Mouse (Mus musculus) brain, embryonic 18.5 days (tissue): Measurements from ENCODE around the gene Iqce.

Source experiments
- DNase-seq: peaks from one replicate; pipeline ENCODE4 v3.0.0-alpha.2; 2012; ENCODE audit warnings: low read depth, low spot score

Gene Iqce

DNA sequence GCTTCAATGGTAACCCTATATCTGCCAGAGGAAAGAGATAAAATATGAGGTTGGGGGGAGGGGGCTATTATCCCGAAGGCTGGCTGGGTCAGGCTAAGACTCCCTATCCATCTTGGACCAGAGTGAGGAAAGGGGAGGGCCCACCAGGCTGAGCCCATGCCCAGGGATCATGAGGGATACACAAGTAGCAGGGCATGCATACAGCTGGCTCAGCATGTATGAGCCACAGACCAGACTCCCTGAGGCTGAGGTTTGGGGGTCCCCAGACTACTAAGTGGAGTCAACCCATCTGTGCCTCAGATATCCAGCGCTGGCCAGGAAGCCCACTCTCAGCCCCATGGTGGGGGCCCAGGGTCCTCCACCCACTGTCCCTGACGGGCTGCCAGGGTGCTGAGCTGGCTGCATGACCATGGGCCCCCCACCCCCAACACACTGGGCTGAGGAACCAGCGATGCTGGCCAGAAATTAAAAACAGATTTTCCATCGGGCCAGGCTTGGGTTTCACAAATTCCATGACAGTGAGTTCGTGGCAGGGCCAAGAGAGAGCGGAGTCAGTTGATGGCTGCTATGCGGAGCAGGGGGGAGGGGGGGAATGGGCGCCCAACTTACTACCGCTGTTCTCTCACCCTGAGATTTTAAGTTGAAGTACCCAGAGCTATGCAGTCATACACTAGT lies 60.8 kb downstream of the Iqce start:
- DNase-seq = no peak

DNA sequence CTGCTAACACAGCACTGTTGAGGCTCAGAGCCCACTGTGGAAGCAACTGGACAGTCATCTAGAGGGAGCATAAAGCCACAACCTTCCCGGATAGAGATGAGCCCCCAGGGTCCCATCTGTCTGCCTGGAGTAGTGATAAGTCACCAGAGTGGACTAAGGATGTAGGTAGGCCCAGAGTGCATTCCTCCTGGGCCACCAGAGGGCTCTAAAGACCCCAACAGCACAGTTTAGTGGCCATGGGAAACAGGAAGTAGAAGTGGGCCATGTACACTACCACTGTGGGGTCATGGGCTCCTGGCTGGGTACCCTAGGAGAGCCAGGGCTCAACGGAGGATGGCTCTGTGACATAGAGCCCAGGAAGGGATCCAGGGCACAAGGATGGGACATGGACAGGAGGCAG lies 61.4 kb downstream of the Iqce start:
- no peak for DNase-seq

DNA sequence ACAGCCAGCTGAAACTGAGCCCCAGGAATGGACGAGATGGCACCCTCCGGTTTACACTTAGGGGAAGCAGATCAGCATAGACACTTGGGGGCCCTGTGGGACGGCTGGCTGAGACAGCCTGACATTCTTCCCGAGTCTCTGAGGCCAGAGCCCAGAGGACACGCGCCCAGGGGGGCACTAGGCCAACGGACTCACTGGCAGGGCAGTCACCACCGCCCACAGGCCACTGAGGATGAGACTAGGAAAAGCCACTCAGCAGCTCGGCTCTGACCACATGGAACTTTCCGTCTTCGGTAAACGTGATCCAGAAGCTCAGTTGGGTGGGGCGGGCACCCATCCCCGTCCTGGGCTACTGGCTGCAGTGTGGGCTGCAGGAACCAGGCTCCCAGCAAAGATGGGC lies 62.3 kb downstream of the Iqce start:
- DNase-seq = no peak

DNA sequence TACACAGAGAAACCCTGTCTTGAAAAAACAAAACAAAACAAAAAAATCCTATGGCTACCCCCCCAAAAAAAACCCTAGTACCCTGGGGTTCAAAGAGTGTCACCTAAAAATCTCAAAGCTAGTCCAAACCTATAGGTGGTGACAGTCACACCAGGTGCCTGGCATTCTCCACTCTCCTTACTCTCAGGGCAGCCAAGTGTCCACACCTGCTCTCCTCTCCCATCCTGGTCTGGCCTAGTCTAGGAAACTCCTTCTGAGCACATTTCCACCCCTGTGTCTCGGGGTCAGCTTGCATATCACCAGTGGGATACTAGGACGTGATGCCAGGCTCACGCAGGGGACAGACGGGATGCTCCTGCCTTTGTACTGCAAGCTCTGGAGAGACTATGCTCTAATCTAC lies 62.9 kb downstream of the Iqce start:
- DNase-seq = no peak

DNA sequence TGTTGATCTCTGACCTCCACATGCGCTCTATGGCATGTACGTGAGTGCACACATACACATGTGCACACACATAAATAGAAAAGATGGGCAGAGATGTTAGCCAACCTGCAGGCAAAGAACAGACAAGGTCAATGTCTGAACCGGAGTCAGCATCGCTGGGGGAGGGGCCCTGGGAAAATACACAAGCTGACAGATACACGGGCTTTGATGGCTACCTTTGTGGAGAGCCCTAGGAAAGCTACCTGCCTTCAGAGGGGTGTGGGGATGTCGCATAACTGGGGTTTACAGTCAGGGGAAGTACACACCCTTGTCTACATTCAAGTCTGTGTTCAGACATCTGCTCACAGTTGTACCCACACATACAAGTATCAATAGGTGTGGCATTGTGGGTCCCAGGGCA lies 63.7 kb downstream of the Iqce start:
- no peak for DNase-seq

DNA sequence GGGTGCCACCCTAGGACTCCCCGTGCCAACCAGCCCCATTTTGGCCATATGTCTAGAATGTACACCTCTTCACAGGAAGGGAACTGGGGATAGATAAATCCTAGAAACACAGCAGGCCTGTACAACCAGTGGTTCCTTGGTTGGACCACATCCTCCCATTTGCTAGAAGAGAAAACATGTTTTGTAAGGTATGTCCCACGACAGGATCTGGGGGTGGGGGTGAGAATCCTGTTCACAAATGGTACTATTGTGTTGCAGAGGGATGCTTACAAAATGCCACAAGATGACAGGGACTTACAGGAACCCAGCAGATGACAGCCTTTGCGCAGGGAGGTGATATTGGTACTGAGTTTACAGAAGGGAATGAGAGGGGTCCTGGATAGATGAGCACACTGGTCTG lies 64.2 kb downstream of the Iqce start:
- no peak for DNase-seq

DNA sequence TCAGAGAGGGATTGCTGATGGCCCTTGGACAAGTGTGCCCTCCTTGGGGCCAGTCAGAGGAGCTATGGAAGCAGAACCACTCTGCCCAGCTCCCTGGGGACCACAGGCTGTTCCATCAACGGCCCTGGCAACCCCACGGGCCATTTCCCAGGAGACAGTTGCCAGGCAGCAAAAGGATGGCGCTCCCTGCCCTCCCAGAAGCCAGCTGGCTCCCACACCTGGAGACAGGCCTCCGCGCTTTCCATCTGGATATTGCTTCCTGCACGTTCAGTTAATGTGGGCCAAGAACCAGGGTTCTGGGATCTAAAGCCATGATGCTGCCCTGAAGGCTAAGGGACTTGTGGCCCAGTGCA lies 65.1 kb downstream of the Iqce start:
- no peak for DNase-seq

DNA sequence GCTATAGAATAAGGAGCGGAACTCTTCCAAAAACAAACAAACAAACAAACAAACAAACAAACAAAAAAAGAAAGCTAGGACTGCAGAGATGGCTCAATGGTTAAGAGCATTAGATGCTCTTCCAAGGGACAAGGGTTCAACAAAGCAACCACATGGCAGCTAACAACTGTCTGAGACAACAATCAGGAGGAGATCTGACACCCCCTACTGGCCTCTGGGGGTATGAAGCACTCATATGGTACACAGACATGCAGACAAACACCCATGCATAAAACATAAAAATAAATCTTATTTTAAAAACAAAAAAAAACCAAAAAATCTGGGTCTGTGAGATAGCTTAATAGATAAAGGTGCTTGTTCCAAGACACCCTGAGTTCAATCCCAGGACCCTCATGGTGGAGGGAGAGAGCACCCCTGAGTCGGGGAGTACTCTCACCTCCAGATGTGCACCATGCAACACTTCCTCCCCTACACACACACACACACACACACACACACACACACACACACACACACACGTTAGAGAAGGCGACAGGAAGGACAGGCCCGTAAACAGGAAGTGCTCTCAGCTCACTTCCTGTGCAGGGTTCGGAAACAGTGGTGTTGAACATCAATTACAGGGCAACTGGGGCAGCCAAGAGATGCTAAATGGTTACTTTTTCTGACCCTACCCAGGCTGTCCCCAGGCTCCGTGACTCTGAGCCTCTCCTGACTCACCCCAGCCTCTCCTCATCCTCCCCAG lies 65.7 kb downstream of the Iqce start:
- no peak for DNase-seq

DNA sequence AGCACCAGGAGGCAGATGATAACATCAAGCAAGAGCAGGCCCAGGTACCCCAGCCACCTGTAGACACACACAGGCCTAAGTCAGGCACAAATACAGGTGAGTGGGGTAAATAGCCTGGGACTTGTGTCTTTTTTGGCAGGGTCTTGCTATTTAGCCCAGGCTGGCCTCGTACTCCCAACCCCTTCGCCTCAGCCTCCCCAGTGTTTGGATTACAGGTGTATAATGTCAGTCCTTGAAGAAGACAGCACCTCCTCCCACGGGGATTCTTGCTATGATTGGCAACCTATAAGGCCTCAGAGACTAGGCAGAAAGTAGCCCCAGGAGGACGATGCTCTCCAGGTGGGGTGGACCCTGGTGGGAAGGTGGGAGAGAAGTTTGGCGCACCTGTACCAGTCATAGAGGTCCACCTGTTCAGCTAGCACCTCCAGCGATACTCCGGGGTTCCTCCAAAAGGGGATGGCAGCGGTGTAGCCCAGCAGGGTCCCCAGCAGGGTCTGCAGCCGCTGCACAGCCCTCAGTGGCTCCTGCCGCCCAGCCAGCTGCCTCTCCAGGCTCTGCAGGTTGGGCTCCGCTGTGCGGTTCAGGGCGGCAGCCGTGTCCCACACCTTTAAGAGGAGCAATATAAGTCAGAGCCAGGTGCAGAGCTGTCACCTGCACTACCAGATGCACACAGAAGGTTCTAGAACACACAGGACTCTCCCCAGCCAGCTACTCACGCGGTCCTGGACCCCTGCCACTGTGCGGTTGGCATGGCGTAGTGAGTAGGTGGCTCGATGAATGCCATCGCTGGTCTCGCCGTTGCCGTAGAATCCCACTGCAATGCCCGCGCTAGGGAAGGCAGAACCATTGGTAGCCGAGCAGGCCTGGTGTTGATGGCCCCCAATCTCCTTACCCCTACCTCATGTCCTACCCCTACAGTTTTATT lies 67.1 kb downstream of the Iqce start:
- DNase-seq = no peak

DNA sequence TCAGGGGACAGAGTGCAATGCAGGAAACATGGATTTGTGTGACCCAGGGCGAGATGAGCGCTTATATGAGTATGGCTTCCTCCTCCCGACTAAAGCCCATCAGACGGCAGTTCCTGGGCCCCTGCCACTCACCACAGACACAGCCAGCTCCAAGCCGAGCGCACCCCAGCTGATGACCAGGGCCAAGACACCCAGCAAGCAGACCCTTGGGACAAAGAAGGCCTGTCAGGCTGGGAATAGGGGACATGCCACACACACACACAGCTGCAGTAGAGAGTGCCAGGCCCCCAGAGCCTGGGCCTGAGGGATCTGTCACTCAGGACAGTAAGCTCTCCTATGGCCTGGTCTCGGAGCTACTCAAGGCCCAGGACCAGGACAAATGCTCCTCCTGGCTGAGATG lies 68.7 kb downstream of the Iqce start:
- DNase-seq = no peak

DNA sequence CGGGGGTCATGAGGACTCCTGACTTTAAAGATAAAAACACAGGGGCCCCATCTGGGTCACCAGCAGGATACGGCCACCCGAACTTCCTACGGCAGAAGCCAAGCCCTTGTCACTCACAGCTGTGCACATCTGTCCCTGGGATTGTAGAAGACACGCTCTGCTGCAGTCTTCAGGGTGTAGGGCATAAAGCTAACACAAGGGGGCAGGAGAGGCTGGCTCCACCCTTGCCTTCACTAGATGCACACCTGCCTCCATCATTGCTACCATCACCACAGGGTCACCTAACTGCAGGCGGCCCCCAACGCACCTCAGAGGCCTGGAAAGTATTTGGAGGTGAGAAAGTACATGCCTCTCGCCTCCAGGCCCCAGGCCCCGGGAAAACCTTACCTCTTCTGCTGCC lies 73.2 kb downstream of the Iqce start:
- DNase-seq = no peak

DNA sequence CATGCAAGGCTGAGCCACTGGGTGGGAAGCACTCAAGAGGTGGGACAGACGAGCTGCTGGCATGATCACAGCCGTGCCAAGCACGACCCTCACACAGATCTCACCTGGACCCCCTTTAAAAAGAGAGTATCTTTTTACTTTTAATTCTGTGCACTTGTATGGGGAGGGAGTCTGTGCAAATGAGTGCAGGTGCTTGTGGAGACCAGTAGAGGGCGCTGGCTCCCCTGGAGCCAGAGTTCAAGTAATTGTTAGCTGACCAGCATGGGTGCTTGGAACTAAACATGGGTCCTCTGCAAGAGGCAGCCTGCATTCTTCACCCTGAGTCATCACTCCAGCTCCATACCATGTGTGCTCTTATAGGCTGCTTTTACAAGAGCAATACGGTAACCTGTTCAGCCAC lies 74.6 kb downstream of the Iqce start:
- no peak for DNase-seq

DNA sequence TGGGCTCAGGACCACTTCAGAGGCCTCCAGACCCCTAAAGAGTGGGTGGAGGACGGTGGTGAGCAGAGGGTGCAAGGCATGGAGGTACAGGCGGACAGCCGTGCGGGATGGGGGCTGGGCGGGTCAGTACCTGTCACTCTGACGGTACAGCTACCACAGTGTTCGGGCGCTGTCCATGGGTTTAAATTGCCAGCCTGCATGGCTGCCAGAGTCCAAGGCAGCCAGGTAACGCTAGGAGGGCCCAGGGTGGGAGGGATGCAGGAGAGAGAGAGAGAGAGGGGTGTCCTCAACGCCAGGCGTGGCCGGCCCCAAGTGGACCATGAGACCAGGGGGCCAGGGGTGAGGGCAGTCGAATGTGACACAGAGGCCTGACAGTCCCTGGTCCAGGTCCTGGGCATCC lies 77.2 kb downstream of the Iqce start:
- DNase-seq = no peak

DNA sequence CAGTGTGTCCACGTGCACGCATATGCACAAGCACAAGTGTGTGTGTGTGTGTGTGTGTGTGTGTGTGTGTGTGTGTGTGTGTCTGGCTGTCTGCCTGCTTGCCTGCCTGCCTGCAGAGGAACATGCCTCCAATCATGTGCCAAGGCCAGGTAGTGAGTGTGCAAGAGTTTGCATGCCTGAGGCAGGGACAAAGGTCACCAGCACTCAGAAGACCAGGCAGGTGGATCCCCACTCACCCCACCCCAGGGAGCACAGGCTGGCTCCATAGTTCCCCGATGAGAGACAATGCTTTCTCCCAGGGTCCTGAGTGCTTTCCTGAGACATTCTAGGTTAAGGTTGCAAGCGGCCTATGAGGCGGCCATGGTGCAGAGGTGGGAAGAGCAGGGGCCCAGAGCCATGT lies 77.9 kb downstream of the Iqce start:
- no peak for DNase-seq

DNA sequence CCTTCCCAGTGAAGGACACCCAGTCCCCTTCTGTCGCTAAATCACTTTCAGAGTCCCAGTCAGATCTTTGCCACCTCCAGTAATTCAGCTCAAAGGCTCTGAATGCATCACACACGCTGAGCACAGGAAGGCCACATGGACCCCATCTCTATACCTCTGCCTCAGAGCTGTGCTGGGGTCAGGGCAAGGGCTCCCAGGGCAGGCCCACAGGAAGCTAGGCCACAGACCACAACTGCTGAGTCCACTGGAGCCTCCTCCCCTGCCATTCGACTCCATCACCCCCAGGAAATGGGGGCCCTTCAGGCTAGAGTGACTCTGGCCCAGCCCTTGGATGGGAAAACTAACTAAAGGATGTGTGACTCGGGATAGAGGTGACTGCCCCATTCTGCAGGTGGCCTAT lies 78.4 kb downstream of the Iqce start:
- no peak for DNase-seq

DNA sequence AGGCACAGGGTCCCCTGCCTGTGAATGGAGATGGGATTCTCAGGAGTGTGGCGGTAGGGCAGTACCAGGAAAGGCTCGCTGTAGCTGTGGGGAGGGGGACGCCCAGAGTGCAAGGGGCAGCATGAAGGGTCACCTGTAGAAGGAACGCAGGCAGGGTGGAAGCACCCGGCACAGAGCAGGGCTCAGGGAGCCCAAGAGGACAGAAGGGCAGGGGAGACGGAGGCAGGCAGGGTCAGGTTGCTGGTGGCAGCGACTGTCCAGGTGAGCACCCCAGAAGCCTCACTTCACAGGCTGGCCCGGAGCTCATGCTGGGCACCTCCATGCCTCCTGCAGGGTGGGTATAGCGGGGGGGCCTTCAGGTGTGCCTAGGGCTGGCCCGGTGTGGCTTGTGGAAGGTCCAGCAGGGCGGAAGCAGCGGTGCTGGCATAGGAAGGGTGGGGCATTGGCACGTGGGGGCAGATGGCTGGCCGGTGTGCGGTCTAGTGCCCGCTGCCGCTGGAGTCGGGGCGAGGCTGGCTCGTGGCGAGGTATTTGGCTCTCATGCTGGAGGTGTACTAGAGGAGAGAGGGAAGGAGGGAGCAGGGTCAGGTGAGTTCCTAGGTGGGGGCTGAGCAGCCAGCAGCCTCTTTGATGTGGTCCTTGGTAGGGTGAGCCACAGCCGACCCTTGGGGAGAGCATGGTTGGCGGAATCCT lies 79.1 kb downstream of the Iqce start:
- no peak for DNase-seq

DNA sequence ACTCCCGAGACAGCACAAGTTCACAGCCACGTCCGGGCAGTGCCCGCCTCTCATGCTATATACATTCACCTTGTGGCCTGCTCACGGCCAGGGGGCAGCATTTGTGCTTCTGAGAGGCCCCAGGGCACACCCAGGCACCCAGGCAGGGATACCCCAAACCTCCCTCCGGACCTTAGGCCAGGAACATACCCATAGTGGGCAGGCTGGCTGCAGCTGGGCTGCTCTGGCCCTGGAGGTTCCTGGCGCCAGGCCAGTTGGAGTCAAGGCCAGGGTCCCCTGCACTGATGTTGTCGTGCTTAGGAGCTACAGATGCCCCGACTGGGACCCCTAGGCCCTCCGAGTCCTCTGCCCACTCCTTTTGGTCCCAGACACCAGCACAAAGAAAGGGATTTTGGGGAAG lies 80.7 kb downstream of the Iqce start:
- no peak for DNase-seq

DNA sequence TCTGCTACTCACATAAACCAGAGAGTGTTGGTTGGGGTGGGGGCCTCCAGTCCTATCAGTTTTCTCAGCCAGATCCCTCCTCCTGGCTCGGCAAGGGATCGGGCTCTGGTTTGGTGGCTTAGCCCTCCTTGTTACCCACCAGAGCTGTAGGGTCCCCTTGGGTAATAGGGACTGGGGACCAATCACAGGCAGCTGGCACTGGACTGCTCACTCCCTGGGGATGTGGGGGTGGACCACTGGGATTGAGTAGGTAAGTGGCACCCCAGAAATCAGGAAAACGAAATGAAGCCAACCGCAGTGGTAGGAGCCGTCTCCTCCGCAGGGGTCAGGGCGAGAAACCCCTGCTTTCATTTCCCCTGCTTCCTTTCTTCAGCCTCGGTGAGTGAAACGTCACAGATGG lies 81.1 kb downstream of the Iqce start:
- DNase-seq = no peak

DNA sequence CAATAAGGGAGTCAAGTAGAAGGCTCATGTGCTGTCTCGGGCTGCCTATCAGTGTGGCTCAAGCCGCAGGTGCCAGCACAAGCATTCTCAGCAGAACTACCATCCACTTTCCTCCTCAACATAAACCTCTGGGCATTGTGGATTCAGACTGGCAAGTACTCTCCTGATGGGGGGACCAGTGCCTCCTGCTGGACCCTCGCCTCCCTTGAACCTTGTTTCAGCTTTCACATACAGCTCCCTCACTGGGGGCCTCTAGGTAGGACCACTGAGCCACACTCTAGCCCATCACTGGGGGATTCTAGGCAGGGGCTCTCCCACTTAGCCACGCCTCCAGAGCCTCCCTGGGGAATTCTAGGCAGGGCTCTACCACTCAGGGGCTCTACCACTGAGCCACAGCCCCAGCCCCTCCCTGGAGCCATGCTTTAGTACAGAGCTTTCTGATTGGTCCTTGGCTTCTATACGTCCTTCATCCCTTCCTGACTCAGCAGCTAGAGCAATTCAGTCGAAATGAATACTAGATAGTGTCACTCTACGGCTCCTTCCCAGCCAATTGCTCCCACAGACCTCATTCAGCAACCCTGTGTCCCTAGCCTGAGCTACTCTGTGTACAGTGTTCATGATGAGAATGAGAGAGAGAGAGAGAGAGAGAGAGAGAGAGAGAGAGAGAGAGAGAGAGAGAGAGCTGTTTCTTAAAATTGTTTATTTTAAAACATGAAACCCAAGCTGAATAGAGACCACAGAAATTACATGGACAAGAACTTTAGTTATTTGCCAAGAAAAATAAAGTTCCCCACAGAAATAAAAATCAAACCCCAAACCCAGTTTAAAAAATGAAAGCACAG lies 82.1 kb downstream of the Iqce start:
- DNase-seq = no peak

DNA sequence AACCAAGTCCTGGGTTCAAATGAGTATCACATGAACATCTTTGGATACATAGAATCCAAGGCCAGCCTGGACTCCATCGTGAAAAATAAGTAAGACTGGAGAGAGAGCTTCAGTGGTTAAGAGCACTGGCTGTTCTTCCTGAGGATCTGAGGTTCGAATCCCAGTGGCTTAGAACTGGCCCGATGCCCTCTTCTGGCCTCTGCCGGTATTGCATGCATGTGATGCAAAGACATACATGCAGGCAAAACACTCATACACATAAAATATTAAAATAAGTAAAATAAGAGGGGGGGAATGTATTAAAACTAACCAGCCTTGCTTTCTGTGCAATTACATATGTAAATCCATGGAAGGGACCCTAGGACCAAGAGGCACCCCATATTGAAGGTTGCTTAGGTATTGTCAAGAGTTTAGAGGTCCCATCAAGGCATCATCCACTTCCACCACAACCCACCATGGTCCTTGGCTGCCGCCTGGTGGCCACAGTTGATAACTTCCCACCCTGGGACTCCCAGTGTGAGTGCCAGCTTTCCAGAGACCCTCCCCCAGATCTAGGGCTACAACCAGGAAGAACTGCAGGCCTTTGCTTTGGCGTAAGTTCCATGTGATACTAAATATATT lies 82.9 kb downstream of the Iqce start:
- no peak for DNase-seq

DNA sequence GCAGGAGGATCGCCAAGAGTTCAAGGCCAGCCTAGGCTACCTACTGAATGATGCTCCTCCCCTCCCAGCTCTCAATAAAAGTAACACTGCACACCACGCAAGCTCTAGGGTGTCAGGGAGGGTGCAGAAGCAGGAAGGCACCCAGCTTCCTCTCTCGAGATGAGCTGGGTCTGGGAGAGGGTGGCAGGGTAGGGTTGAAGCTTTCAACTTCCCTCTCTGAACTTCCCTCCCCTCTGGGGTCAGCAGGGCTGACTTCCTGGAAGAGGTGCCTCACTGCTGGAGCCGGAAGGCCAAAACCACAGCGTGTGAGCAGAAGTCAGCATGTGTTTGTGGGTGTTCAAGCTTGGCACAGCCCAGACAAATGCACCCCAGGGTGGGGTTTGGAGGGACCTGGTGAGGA lies 84.5 kb downstream of the Iqce start:
- DNase-seq = no peak
